Mouse (Mus musculus) liver, adult 2 months (tissue): ENCODE measurements at regions not wholly inside any gene's neighbourhood (a gene's known extent, or its start where the extent isn't known, plus 50 kb on each side); places are given as distances from the start of the nearest gene placed in this dataset.

Experiments used
- CTCF ChIP-seq: fragments of 200-500 bp; IDR thresholded peaks from 2 replicates; pipeline ENCODE4 v1.5.1; 2011; ENCODE audit warnings: low read depth, low read length, control low read depth
- POLR2A ChIP-seq: fragments of 200-500 bp; IDR thresholded peaks from 2 replicates; pipeline ENCODE4 v1.6.1; 2011; ENCODE audit warnings: low read length, control low read depth; ENCODE audit not compliant: insufficient read depth; ENCODE audit errors: extremely low read depth

DNA sequence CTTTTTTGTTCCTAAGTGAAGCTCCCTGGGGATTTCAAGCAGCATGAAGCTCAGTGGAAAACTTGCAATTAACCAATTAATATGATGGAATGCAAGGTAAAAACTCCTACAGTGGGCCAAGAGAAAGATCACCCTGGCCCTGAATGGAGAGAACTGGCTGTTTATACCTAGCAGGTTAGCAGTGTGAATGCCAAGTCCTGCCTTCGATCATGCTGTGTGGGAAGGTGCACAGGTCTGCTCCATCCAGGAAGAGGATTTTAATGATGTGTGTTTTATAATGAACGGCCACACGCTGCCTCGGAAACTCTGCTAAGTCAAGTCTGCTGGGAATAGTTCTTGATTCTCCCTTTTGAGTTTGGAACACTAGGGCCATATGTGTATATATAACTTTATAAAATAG is 85.6 kb upstream of the Slco3a1 start:
- TF ChIP-seq POLR2A = no peak
- TF ChIP-seq CTCF = no peak
